Mouse (Mus musculus): ENCODE results near the gene Hmbs.

- no peak for TF ChIP-seq GATA1 (IDR thresholded peaks at IDR 0.05; ENCODE audit: low read length)
- TF ChIP-seq TAL1 (IDR thresholded peaks at IDR 0.05; ENCODE audit: low read length): no peak
Observed at GRCm38 (mm10) chr9:44311136-44312134, 32.6 kb downstream of the Hmbs start.
